Mouse (Mus musculus) CH12.LX (cell line): ENCODE measurements around the gene Cnnm2. TPM values are rescaled to one million over a fixed set of nuclear protein-coding genes. Genes with fewer than 3 reads are reported as not detected.

Experiments
- DNase-seq: peaks from one replicate; pipeline ENCODE4 v3.0.0-alpha.2; 2013; ENCODE audit errors: extremely low read depth
- H3K27ac ChIP-seq: 2 replicates; pipeline ENCODE4 v1.5.1; 2012; ENCODE audit warnings: low read depth, mild to moderate bottlenecking, control low read depth, moderate library complexity; ENCODE audit not compliant: insufficient read depth
- H3K27me3 ChIP-seq: replicated peaks from 2 replicates; pipeline ENCODE3; 2012; ENCODE audit warnings: inconsistent platforms
- H3K36me3 ChIP-seq, 2 experiments: replicated peaks in 1 of 2; 2 replicates each; pipeline versions ENCODE3 to v1.6.1; 2012; ENCODE audit warnings: inconsistent platforms in 1 of 2, low read length in 1 of 2, mild to moderate bottlenecking in 1 of 2, mixed read lengths in 1 of 2, moderate library complexity in 1 of 2; ENCODE audit not compliant: control insufficient read depth in 1 of 2, insufficient read depth in 1 of 2
- H3K4me1 ChIP-seq, 2 experiments: 2 replicates each; pipeline ENCODE4 v1.6.1; 2012; ENCODE audit warnings: inconsistent platforms in 1 of 2, moderate library complexity in 1 of 2; ENCODE audit not compliant: insufficient read depth in 2 of 2, control insufficient read depth in 1 of 2
- H3K4me2 ChIP-seq: 2 replicates; pipeline ENCODE4 v1.6.1; 2012; ENCODE audit warnings: low read depth, mild to moderate bottlenecking, control low read depth; ENCODE audit not compliant: poor library complexity, insufficient read depth, severe bottlenecking
- H3K4me3 ChIP-seq, 3 experiments: fragments of 150-350 bp in 1 of 3; sonication (generic) in 1 of 3; replicated peaks in 1 of 3; 2 replicates each; pipeline versions ENCODE3 to v1.5.1; 2011 to 2012; ENCODE audit warnings: low read depth in 2 of 3, low read length in 2 of 3, mild to moderate bottlenecking in 2 of 3, moderate library complexity in 2 of 3, control low read depth in 1 of 3, improper control_type of control experiment in 1 of 3, inconsistent platforms in 1 of 3, mixed read lengths in 1 of 3; ENCODE audit not compliant: poor library complexity in 1 of 3
- H3K79me2 ChIP-seq: replicated peaks from 2 replicates; pipeline ENCODE4 v1.6.1; 2012; ENCODE audit warnings: mild to moderate bottlenecking, moderate library complexity; ENCODE audit not compliant: control insufficient read depth, poor library complexity, insufficient read depth, severe bottlenecking; ENCODE audit errors: extremely low read depth
- H3K9ac ChIP-seq: 2 replicates; pipeline ENCODE4 v1.6.1; 2012; ENCODE audit warnings: low read depth, mild to moderate bottlenecking, control low read depth, moderate library complexity; ENCODE audit not compliant: insufficient read depth
- H3K9me3 ChIP-seq: replicated peaks from 2 replicates; pipeline ENCODE3; 2012; ENCODE audit warnings: low read length, inconsistent platforms, mixed read lengths
- CTCF ChIP-seq, 2 experiments: IDR thresholded peaks in 1 of 2; conservative IDR thresholded peaks in 1 of 2; 2 replicates each; pipeline ENCODE4 v1.5.1; 2011 to 2012; ENCODE audit warnings: low read depth in 2 of 2, low read length in 2 of 2, improper control_type of control experiment in 1 of 2, inconsistent platforms in 1 of 2, mild to moderate bottlenecking in 1 of 2, moderate library complexity in 1 of 2
- EP300 ChIP-seq: IDR thresholded peaks from 2 replicates; pipeline ENCODE4 v1.6.1; 2011; ENCODE audit warnings: low read length, improper control_type of control experiment
- IRF4 ChIP-seq: IDR thresholded peaks from 2 replicates; pipeline ENCODE4 v1.6.1; 2014; ENCODE audit warnings: low read depth, mild to moderate bottlenecking, inconsistent platforms, low read length, improper control_type of control experiment
- JUND ChIP-seq: conservative IDR thresholded peaks from 2 replicates; pipeline ENCODE4 v1.6.1; 2011; ENCODE audit warnings: low read depth, low read length, improper control_type of control experiment
- MAFK ChIP-seq: IDR thresholded peaks from 2 replicates; pipeline ENCODE4 v1.6.1; 2011; ENCODE audit warnings: low read length, improper control_type of control experiment; ENCODE audit not compliant: insufficient replicate concordance
- MAX ChIP-seq: IDR thresholded peaks from 2 replicates; pipeline ENCODE4 v1.6.1; 2011; ENCODE audit warnings: low read length, improper control_type of control experiment
- MEF2A ChIP-seq: IDR thresholded peaks from 2 replicates; pipeline ENCODE4 v1.6.1; 2014; ENCODE audit warnings: low read depth, mild to moderate bottlenecking, inconsistent platforms, low read length, improper control_type of control experiment, borderline replicate concordance
- MXI1 ChIP-seq: IDR thresholded peaks from 2 replicates; pipeline ENCODE4 v1.6.1; 2011; ENCODE audit warnings: mild to moderate bottlenecking, low read depth, low read length, improper control_type of control experiment
- MYC ChIP-seq: IDR thresholded peaks from 2 replicates; pipeline ENCODE4 v1.6.1; 2011; ENCODE audit warnings: low read depth, mild to moderate bottlenecking, improper control_type of control experiment, low read length
- NELFE ChIP-seq: IDR thresholded peaks from 2 replicates; pipeline ENCODE4 v1.6.1; 2011; ENCODE audit warnings: low read depth, low read length, improper control_type of control experiment
- NRF1 ChIP-seq: IDR thresholded peaks from 2 replicates; pipeline ENCODE4 v1.6.1; 2014; ENCODE audit warnings: low read depth, mild to moderate bottlenecking, inconsistent platforms, low read length, improper control_type of control experiment, moderate library complexity
- PAX5 ChIP-seq: IDR thresholded peaks from 2 replicates; pipeline ENCODE4 v1.6.1; 2012; ENCODE audit warnings: low read length, inconsistent platforms, mixed read lengths
- RAD21 ChIP-seq: IDR thresholded peaks from 2 replicates; pipeline ENCODE4 v1.6.1; 2011; ENCODE audit warnings: low read depth, mild to moderate bottlenecking, low read length, improper control_type of control experiment, moderate library complexity
- RCOR1 ChIP-seq: conservative IDR thresholded peaks from 2 replicates; pipeline ENCODE4 v1.6.1; 2012; ENCODE audit warnings: low read depth, mild to moderate bottlenecking, inconsistent platforms, low read length, improper control_type of control experiment
- SIN3A ChIP-seq: IDR thresholded peaks from 2 replicates; pipeline ENCODE4 v1.6.1; 2012; ENCODE audit warnings: low read length, improper control_type of control experiment, inconsistent platforms
- SMC3 ChIP-seq: IDR thresholded peaks from 2 replicates; pipeline ENCODE4 v1.6.1; 2011; ENCODE audit warnings: low read depth, low read length, improper control_type of control experiment
- UBTF ChIP-seq: IDR thresholded peaks from 2 replicates; pipeline ENCODE4 v1.6.1; 2012; ENCODE audit warnings: low read depth, mild to moderate bottlenecking, inconsistent platforms, low read length, improper control_type of control experiment, moderate library complexity
- USF1 ChIP-seq: IDR thresholded peaks from 2 replicates; pipeline ENCODE4 v1.6.1; 2014; ENCODE audit warnings: low read depth, mild to moderate bottlenecking, inconsistent platforms, low read length, improper control_type of control experiment
- ZC3H11A ChIP-seq: IDR thresholded peaks from 2 replicates; pipeline ENCODE4 v1.6.1; 2012; ENCODE audit warnings: low read depth, mild to moderate bottlenecking, inconsistent platforms, low read length, improper control_type of control experiment
- ZNF384 ChIP-seq: IDR thresholded peaks from 2 replicates; pipeline ENCODE4 v1.6.1; 2012; ENCODE audit warnings: low read depth, low read length, improper control_type of control experiment, inconsistent platforms
- dilution Hi-C: fragments of 300-500 bp; cut with MboI; formaldehyde crosslinking; loops from 2 replicates; pipeline ENCODE4 v1.14.3; 2020; ENCODE audit warnings: low sequenced_read_pairs; ENCODE audit not compliant: extremely low pct_unique_long_range_greater_than_20kb, extremely low pct_ligation_motif_present
- in situ Hi-C: fragments of 300-500 bp; cut with MboI; formaldehyde crosslinking; loops from 3 replicates; pipeline ENCODE4 v1.14.3; 2019; ENCODE audit warnings: low sequenced_read_pairs, low pct_ligation_motif_present, low pct_unique_long_range_greater_than_20kb, mixed read lengths
- polyA plus RNA-seq: library from polyadenylated mRNA; unstranded; fragments of >175 nt; gene quantifications from 2 replicates; pipeline ENCODE4 v1.2.1, GENCODE M21; 2012; ENCODE audit warnings: low read depth; ENCODE audit not compliant: insufficient read length
- total RNA-seq, 2 experiments: library from RNA; depleted of rRNA; stranded (reverse); fragments of 300-350 nt in 1 of 2; fragments of >200 nt in 1 of 2; gene quantifications; 2 replicates each; pipeline ENCODE4 v1.2.3; 2012 to 2014

Gene Cnnm2
- total and polyA plus RNA-seq, 3 experiments: 1.8 to 3.7 (median 2.6) TPM

DNA sequence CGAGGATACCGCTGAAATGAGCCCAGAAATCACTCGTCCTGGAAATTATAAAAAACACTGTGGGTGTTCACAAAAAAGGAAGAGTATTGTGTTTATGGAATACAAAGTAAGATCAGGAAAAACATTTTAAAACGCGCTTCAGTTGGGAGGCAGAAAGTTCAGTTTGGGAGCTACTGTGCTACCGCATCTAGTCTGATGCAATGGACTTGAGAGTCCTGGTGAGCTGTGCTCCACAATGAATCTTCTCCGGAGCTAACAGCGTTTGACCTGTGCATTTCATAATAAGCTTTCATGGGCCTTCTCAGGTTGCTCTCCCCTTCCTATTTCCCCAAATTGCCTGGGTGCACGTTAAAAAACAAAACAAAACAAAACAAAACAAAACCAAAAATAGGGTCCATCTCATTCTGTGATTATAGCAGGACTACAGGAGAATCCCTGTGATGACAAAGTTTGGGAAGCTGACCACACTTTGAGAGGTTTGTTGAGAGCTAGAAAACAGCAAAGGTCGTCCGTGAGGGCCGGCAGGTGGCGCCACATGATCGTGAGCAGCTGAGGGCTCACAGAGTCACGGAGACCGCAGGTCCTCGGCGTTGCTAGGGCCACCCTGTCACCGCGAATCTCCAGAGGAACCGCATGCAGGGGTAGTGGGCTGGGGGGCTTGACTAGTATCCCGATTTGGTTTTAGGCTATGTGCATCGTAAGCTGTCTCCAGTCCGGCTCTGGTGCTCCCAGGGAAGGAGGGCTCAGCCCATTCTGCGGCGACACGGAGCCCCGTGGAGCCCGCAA, 828 bp upstream of the Cnnm2 start:
- Histone ChIP-seq H3K9me3 (no peaks in the 10 kb centered on the region), H3K36me3 (peaks cover 0 to 1% of the 10 kb centered on the region in 2 experiments), H3K27ac (peak overlapping the region; percentile 17; the same call in 1 of the 2 replicates), H3K27me3 (peaks cover 2% of the 10 kb centered on the region), H3K9ac (no peak overlapping the region), H3K4me1 (peaks cover 19 to 23% of the 10 kb centered on the region in 2 experiments), H3K4me2 (peak overlapping the region; percentile 45), H3K4me3 (peak overlapping the region; percentile 62 to 98 (median 73)), H3K79me2 (no peaks in the 10 kb centered on the region)
- dilution Hi-C loops: no loop called here
- peak; percentile 83 for DNase-seq
- TF ChIP-seq IRF4 (peak; percentile 30; the same call in 1 of the 2 replicates), MAFK (no peak), MXI1 (no peak), ZC3H11A (peak; percentile 69), USF1 (no peak), UBTF (0 out of 2 replicates have a peak, but pooled peaks have one; percentile 1), SIN3A (peak; percentile 59; the same call in 1 of the 2 replicates), CTCF (conservative IDR thresholded peaks at IDR 0.05 in 1 of 2, IDR thresholded peaks at IDR 0.05 in 1 of 2; ENCODE audit: low read depth in 2 of 2, low read length in 2 of 2) (peak; percentile 38 to 91; a peak in 2 of 4 replicates), NELFE (peak; percentile 35; the same call in 1 of the 2 replicates), RAD21 (peak; percentile 89), MYC (no peak), MEF2A (0 out of 2 replicates have a peak, but pooled peaks have one; percentile 25), SMC3 (peak; percentile 95)
- in situ Hi-C loops: loop anchor here (5.0 to 10.0 kb wide), 2 partner anchors 112 to 224 kb away; no protein-coding TSS in a partner anchor

DNA sequence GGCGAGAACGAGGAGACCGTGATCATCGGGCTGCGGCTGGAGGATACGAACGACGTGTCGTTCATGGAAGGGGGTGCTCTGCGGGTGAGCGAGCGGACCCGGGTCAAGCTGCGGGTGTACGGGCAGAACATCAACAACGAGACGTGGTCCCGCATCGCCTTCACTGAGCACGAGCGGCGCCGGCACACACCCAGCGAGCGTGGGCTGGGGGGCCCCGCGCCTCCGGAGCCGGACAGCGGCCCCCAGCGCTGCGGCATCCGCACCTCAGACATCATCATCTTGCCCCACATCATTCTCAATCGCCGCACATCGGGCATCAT, 535 bp downstream of the Cnnm2 start:
- Histone ChIP-seq H3K79me2 (no peaks in the 10 kb centered on the region), H3K9ac (peak overlapping the region; percentile 84), H3K27ac (peak overlapping the region; percentile 19; the same call in 1 of the 2 replicates), H3K4me3 (peak overlapping the region; percentile 79 to 98 (median 97)), H3K4me1 (peaks cover 19 to 23% of the 10 kb centered on the region in 2 experiments), H3K36me3 (peaks cover 0 to 1% of the 10 kb centered on the region in 2 experiments), H3K4me2 (peak overlapping the region; percentile 38), H3K9me3 (no peaks in the 10 kb centered on the region), H3K27me3 (no peaks in the 10 kb centered on the region)
- in situ Hi-C loops: loop anchor here (5.0 to 10.0 kb wide), 2 partner anchors 110 to 223 kb away; no protein-coding TSS in a partner anchor
- DNase-seq: no peak
- TF ChIP-seq UBTF: no peak; the same call in 1 of the 2 replicates
- TF ChIP-seq NRF1: no peak
- TF ChIP-seq RCOR1: 0 out of 2 replicates have a peak, but pooled peaks have one; percentile 12
- TF ChIP-seq ZNF384: no peak
- TF ChIP-seq EP300: no peak
- 0 out of 2 replicates have a peak, but pooled peaks have one; percentile 2 for TF ChIP-seq NELFE
- TF ChIP-seq PAX5: no peak
- TF ChIP-seq MAX: peak; percentile 18; the same call in 1 of the 2 replicates
- TF ChIP-seq JUND: no peak
- dilution Hi-C loops: no loop called here
